14 mouse cellular contexts compared by ENCODE assay signal in genomic region chr4:127889071-127889470, GRCm38 (mm10).
A peak's percentile ranks its signal among the peaks of the same experiment; 100 is the strongest.
DNase-seq lines count a peak whose midpoint lies in the region.
"Had no signal": no experiment of that assay in that cellular context is flagged by ENCODE, and none has a peak within 500 bp of the region (broad histone marks: within the 10 kb centered on the region; RNA-seq: fewer than 3 reads in every experiment).

No protein-coding gene starts in this region.

- DNase-seq in heart, adult 8-10 months (ENCODE audit: low spot score) = peak; percentile 9
- no peak for DNase-seq in heart, postnatal 25 days (ENCODE audit: low spot score)
- DNase-seq in adrenal gland, adult 2 months = peak; percentile 60
- peak; percentile 52 for DNase-seq in adrenal gland, adult 8-10 months
- peak; percentile 5 for DNase-seq in lung, postnatal 14 days
- DNase-seq in urinary bladder, postnatal 10 days (ENCODE audit: low spot score) = no peak
- DNase-seq in cerebellum, adult 18-20 months = no peak
- DNase-seq: cerebellum, adult 2 months; gastrocnemius, postnatal 36 days; heart, postnatal 10 days; kidney, adult 2 months; left cerebral cortex, postnatal 4 days; right cerebral cortex, postnatal 14 days; thymus, postnatal 14 days had no signal

- intact Hi-C loops in heart, postnatal 25 days (cut with DNase I) = no loop called here

Comparison
In these comparisons a context has a peak if more than half of its experiments do, and no peak if none do; other contexts are left out.
1. DNase-seq: peak in heart, adult 8-10 months (single experiment), adrenal gland, adult 2 months (single experiment), adrenal gland, adult 8-10 months (single experiment) and lung, postnatal 14 days (single experiment); none in heart, postnatal 25 days (single experiment), urinary bladder, postnatal 10 days (single experiment) and cerebellum, adult 18-20 months (0 of 2).